Mouse (Mus musculus): ENCODE data around the gene Tmem151a.

DNA sequence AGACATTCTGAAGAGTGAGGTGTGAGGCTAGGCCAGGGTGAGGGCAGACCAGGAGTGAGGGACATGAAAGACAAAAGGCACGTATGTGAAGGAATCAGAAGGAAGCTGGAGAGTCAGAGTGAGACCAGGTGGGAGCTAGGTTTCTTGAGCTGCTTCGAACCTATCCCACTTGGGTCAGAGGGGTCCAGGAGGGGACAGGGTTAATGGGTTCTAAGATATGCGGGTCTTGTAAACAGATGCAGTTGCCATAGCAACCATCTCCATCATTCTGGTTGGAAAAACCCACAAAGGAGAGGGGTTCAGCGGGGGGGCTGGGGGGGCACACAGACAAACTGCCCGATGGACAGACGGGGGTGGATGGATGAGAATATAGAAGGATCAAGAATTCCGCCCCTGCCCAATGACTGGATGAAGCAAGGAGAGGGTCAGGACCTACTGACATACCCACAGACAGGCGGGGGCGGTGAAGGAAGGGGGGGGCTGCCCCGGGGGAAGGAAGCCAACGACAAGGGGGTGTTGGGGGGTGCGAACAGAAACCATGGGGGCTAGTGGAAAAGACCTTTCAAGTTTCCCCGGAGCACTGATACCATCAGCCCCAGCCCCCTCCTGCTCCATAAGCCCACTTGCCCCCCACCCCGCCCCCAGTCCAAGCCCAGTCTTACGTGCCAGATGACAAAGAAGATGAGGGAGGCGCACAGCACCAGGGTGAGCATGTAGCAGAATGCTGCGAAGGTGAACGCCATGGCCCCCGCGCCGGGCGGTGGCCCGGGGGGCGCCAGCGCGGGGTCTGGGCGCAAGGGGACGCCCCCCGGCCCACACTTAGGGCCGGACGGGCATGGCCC lies 12.4 kb upstream of the Tmem151a start:
- TF ChIP-seq CTCF (IDR thresholded peaks at IDR 0.05), result no peak
- TF ChIP-seq POLR2A (IDR thresholded peaks at IDR 0.05; ENCODE audit: insufficient read depth, low read depth, low read length), result no peak
